Mouse (Mus musculus) c-Kit-negative CD71-positive TER-119-positive erythroid progenitor cells, embryonic 14.5 days (primary cell): Measurements from ENCODE around the gene Ankrd40.

Experiments used
- DNase-seq: peaks from one replicate; pipeline ENCODE4 v3.0.0-alpha.2; 2013; ENCODE audit warnings: low read depth, low spot score

Ankrd40 gene

DNA sequence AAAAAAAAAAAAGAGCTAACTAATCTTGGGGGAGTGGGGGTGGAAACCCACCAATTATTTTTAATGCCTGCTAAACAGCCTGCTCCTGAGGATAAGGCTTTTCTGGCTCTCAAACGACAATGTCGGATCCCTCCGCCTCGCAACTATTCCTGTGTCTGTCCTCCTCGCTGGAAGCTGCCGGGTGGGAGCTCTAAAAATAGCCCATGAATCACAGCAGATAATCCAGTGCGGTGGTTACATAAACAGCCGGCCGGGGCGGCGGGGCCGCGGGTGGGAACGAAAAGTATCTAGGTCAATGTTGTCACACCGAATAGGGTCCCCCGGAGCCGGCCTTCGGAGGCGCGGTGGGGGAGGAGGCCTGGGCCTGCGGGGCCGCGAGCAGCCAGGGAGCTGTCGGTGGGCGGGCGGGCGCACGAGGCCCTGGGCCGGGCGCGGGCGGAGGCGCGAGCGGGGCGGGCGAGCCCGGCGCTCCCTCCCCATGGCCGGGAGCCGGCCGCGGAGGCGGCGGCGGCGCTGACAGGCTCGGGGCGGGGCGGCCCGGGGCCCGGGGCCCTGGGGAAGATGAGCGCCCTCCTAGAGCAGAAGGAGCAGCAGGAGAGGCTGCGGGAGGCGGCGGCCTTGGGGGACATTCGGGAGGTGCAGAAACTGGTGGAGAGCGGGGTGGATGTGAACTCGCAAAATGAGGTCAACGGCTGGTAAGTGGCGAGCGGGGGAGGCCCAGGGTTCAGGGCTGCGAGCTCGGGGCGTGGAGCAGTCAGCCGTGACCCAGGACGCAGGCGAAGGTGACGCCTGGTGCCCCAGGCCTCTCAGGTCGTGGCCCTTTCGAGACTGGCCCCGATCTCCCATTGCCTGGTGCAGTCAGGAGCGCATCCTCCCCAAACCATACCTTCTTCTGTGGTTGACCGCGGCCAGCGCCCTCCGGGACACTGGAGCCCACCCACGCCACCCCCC lies at the start of gene Ankrd40:
Gene Ankrd40, plus strand, starts transcription at position 309 of the 951 bp plus-strand sequence.
- peak; percentile 58 for DNase-seq

GRCm38 (mm10) chr11:94281199-94282181 lies 46.3 kb upstream of the Ankrd40 start, which contains the start of gene Gm21885:
TSS of gene Gm21885 (plus strand) at chr11:94281873.
- no peak for DNase-seq

- DNase-seq, result no peak
Measured at GRCm38 (mm10) chr11:94282291-94282690, 45.5 kb upstream of the Ankrd40 start.

DNA sequence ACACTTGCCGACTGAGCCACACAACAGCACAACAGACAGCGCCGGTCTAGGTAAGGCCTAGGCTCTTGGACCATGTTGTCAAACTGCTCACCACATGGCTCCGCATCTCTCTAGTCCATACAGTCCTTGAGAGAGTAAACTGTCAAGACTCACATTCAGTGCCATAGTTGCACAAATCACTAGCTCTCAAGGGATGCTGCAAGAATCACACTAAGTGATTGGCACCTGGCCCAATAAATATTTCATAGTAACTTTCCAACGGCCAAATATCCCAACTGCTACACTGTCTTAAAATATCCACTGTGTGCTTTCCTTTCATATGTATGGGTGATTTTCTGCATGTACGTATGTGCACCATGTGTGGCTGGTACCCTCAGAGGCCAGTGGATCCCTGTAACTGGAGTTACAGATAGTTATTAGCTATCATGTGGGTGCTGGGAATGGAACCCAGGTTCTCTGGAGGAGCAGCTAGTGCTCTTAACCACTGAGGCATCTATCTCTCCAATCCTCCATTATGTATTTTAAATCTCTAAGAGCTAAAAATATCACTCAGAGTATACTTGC lies 44.2 kb upstream of the Ankrd40 start:
- no peak for DNase-seq

DNA sequence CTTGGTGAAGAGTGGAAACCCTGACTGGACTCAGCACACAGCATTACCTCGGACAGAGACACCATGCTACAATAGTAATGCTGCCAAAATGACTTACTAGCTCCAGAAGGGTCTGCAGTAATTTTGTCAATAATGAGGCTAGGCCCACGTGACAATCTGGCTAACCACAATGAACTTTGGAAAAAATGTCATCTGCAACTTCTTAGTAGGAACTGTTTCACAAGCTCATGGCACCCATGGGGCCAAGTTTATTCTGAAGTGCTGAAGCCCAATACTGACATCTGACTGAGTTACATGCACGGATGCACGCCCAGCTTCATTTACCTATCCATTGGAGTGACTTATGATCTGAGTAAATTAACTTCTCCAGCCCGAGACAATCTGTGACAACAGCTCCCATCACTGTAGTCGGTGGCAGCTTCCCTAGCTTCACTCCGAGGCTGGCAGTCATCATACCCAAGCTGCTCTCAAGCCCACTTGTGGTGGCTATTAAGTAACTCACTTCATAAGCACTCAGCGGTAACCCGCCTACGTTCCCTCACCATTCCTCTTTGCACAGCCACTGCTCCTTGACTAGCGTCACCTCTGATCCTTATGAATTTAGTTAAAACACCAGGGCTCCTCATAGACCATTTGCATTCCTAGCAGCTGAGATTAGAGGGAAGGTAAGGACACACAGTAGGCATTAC lies 41.8 kb upstream of the Ankrd40 start:
- DNase-seq, result no peak

GRCm38 (mm10) chr11:94287105-94287504 lies 40.7 kb upstream of the Ankrd40 start:
- no peak for DNase-seq

- DNase-seq, result peak; percentile 70
Measured at GRCm38 (mm10) chr11:94290062-94290740, 37.6 kb upstream of the Ankrd40 start.

DNA sequence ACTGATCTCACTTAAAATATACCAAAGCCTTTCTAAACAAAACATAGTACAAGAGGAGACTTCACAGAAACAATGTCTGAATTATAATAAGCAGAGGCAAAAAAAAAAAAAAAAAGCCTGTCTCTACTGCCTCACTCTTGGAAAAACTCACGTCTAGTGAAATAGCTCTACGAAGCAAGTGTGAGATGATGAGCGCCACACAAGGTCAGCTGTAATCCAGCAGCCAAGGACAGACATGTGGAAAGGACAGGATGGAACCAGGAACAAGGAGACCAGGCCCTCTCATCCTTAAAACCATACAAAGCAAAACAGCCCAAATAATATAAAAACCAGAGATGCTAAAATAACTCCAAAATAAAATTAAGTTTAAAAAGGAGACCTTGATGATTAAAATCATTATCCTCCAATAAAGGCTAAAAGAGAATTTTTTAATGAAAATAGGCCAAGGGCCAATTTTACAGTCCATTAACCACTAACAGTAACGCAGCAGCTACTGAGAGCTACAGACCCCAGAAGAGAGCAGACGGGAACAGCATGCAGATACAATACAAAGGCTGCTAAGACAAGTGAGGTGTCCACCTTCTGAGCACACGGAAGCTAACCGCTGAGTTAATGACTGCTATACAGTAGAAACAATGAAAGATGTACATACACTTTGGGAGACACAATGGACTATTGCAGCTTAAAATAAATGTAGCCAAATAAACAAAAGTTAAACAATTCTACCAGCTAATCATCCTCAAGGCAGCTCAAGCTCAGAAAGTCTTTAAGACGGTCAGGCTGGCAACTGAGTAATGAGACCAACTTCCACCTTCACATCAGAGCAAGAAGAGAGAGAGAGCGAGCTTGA lies 32.6 kb upstream of the Ankrd40 start:
- DNase-seq, result no peak

- no peak for DNase-seq
Measured at GRCm38 (mm10) chr11:94312733-94313132, 15.1 kb upstream of the Ankrd40 start.

DNA sequence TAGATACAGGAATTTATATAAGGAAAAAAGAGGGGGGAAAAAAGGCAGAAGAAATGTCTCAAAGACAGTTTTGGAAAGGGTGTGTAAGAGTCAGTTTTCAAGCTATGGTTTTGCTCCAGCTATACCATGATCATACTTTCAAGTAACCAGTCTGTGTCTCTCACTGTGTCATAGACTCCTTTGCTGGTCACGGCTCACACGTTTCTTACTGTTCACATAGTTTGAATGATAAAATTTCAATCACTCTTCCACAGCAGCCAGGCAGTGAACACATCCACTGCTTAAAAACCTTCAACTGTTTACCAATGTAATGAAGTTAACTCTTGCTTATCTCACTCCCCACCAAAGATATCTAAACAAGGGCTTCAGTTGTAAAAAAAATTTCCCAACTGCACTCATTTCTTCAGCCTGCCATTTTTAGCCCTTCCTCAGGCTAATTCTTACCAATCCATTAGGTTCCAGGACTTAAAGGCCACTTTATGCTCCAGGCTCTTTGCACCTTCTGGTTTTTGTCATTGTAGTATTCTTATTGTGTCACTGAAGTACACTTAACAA lies 13.6 kb upstream of the Ankrd40 start:
- no peak for DNase-seq

DNA sequence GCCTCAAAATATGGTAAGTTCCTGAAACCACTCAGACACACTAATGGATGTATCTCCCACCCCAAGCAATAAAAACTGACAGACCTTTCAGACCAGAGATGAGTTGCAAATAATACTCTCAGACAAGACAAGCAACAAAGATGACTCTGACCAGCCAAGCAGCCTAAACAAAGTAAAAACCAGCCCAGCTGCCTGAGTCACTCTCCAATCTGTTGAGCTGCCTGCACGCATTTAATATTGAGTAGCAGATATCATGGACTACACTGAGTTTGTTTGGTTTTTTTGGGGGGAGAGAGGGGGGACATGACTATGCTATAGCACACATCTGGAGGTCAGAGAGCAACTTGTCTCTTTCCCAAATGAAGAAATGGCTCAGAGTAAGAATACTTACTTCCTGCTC lies 12.5 kb upstream of the Ankrd40 start:
- no peak for DNase-seq

DNA sequence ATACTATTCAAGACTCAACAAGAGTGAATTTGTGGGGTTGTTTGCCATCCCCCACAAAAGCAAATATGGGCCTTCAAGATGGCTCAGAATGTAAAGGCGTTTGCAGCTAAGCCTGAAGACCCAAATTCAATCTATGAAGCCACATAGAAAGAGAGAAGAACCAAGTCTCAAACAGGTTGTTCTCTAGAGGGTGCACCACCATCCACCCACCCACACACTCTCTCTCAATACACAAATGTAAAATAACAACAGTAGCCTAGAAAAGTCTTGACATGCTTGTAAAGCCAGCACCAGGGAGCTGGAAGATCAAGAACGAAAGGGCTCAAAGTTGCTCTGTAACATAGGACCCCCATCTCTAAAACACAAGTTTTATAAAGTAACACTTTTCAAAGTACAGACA lies 11.3 kb upstream of the Ankrd40 start:
- no peak for DNase-seq

- DNase-seq, result no peak
Measured at GRCm38 (mm10) chr11:94317014-94317413, 10.8 kb upstream of the Ankrd40 start.

- DNase-seq, result no peak
Measured at GRCm38 (mm10) chr11:94317515-94317914, 10.3 kb upstream of the Ankrd40 start.

GRCm38 (mm10) chr11:94318056-94318455 lies 9.7 kb upstream of the Ankrd40 start:
- no peak for DNase-seq

DNA sequence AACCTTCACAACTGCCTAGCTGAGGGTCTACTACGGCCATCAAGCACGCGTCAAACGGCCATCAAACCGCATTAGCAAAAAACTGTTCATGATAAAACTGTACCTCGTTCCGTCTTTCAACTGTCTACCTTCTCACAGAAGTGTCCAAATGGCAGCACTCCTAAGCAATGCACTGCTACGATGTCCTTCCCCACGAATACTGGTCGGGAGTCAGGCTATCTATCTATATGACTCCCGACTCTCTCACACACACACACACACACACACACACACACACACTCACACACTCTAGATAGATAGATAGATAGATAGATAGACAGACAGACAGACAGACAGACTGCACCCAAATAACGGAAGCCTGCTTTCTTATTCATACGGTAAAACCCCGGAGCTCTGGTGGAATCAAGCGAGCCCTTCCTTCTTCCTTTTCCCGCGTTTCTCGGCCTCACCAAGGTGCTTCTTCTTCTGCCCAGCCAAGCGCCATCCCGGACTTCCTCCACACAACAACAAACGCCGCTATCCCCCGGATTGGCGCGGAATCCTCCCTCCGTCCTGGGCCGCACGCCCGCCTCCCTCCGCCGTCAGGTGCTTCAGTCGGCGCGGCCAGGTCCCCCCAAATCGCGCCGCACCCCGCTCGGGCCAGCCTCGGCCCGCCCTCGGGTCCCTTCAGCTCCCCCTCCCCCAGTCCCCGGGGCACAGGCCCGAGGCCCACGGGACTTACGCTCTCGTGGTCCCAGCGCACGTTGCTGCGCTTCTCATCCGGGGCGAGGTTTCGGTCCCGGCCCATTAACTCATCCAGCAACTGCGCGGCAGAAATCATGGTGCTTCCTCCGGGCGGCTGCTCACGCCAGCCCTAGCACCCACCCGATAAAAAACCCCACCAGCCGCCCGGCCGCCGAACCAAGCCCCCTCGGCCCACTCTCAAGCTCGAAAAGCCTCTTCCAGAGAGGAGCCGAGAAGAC lies 6.6 kb upstream of the Ankrd40 start:
- DNase-seq, result peak; percentile 52

- DNase-seq, result peak; percentile 86
Measured at GRCm38 (mm10) chr11:94321931-94322400, 5.8 kb upstream of the Ankrd40 start, which contains the start of gene Luc7l3. TSS of gene Luc7l3 (minus strand) at chr11:94321988.

DNA sequence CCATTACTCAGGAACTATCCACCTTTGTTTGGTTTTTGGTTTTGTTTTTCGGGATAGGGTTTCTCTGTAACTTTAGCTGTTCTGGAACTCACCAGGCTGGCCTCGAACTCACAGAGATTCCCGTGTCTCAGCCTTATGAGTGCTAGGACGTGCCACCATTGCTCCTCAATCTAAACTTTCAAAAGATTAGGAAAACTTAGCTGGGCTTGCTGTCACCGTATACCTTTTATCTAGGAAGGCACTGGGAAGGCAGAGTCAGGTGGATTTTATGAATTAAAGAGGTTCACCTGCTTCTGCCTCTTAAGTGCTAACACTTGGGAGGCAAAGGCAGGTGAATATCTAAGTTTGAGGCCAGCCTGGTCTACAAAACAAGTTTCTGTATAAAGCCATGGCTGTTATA lies 5.2 kb upstream of the Ankrd40 start:
- DNase-seq, result no peak
